In genomic region chr5:133550657-133551056, GRCm38 (mm10) we compare ENCODE assay signal across 20 mouse cellular contexts.
A peak's percentile ranks its signal among the peaks of the same experiment; 100 is the strongest.
DNase-seq lines count a peak whose midpoint lies in the region; ATAC-seq lines count a peak whose summit lies in the region.
"Had no signal": no experiment of that assay in that cellular context is flagged by ENCODE, and none has a peak within 500 bp of the region (broad histone marks: within the 10 kb centered on the region; RNA-seq: fewer than 3 reads in every experiment).

No protein-coding gene starts in this region.

- peak; percentile 93 for ATAC-seq in frontal cortex, adult (ENCODE audit: low TSS enrichment)
- ATAC-seq: activated CD4-positive, CD25-positive, alpha-beta regulatory T cell, adult 4 months; CD4-positive, CD25-positive, alpha-beta regulatory T cell, adult 4 months; Patski had no signal

- DNase-seq in frontal cortex, postnatal 14 days (ENCODE audit: low spot score in 2 of 2): no peak
- DNase-seq in brain, adult 2 months (ENCODE audit: low read depth, low spot score): peak; percentile 30
- DNase-seq in telencephalon, adult 2 months (ENCODE audit: low read depth, low spot score): peak; percentile 10
- no peak for DNase-seq in spleen, postnatal 14 days (ENCODE audit: low spot score in 2 of 2)
- DNase-seq in layer of hippocampus, adult 18-20 months (ENCODE audit: low spot score in 2 of 2): no peak
- DNase-seq: adrenal gland, adult 2 months; adrenal gland, adult 8-10 months; adrenal gland, postnatal 10 days; adrenal gland, postnatal 14 days; adrenal gland, postnatal 25 days; adrenal gland, postnatal 36 days; B cell, adult 2 months; cerebellum, adult 11 months; cerebellum, adult 11-12 months; cerebellum, adult 18-20 months; cerebellum, adult 2 months had no signal

Comparison
In these comparisons a context has a peak if more than half of its experiments do, and no peak if none do; other contexts are left out.
1. DNase-seq: peak in brain, adult 2 months (single experiment) and telencephalon, adult 2 months (single experiment); none in frontal cortex, postnatal 14 days (0 of 2), spleen, postnatal 14 days (0 of 2) and layer of hippocampus, adult 18-20 months (0 of 2).